Mouse (Mus musculus) E14TG2a.4 (cell line): ENCODE results near the gene Rbfox1.

ENCODE experiments used
- CTCF ChIP-seq: conservative IDR thresholded peaks from 2 replicates; pipeline ENCODE4 v1.5.1; 2014; ENCODE audit warnings: low read length
- NANOG ChIP-seq: IDR thresholded peaks from 2 replicates; pipeline ENCODE4 v1.6.1; 2014; ENCODE audit warnings: borderline replicate concordance, low read length, mixed read lengths
- POU5F1 ChIP-seq: IDR thresholded peaks from 2 replicates; pipeline ENCODE4 v1.6.1; 2014; ENCODE audit warnings: low read length, borderline replicate concordance

- TF ChIP-seq CTCF (no peak), POU5F1 (no peak), NANOG (no peak)
These were observed 495.8 kb downstream of the Rbfox1 start for GRCm38 (mm10) chr16:6380924-6381323.
